Mouse (Mus musculus) thymus, postnatal 25 days (tissue): ENCODE data around the gene Cdk10.
A peak's percentile ranks its signal among the peaks of the same experiment; 100 is the strongest.
"Not testable (repeated sequence)": the region's sequence is repeated elsewhere in the genome, so short reads cannot be mapped to it uniquely, and the experiment has no call there.

ENCODE experiments used
- DNase-seq: peaks from one replicate; pipeline ENCODE4 v3.0.0; 2022

The Cdk10 gene

DNA sequence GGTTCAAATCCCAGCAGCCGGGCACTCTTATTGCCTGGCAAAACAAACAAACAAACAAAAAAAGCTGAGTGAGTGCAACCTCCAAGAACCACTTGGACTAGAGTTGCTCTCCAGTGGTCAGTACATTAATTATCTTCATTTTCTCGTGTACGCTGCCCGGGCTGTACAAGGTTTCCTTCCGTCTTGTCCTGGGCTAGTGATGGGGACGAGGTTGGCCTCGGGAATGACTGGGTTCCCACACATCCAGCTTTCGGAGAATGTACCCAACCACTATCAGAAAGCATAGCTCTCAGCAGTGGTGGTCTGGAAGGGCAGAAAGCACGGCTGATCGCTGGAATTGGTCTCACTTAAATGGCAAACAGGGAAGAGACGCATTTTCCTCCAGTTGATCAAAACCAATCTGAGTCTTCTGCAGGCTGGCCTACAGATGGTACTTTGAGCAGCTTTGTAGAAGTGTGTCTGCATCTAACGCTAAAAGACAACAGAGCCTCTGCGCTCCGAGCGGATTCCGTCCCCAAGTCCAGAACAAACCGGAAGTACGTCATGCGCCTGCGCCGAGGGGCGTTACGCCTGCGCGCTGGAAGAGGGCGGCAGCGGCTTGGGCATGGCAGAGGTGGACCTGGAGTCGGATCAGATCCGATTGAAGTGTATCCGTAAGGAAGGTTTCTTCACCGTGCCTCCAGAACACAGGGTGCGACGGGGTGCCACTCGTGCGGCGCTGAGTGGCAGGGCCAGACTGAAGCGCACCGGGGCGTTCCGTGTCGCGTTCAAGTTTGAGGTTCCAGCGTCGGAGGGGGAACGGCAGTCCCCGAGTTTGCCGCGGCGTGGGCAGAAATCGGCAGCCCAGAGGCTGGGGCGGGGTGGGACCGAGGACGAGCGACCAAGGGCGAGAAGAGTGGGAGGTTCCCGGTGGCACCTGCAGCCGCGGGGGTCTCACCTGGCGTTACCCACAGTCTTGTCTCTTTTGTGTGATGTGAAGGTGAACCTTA, at the start of gene Cdk10:
Gene Cdk10 (plus strand): TSS at position 565 of the 989 bp plus-strand sequence.
- peak; percentile 89 for DNase-seq

DNA sequence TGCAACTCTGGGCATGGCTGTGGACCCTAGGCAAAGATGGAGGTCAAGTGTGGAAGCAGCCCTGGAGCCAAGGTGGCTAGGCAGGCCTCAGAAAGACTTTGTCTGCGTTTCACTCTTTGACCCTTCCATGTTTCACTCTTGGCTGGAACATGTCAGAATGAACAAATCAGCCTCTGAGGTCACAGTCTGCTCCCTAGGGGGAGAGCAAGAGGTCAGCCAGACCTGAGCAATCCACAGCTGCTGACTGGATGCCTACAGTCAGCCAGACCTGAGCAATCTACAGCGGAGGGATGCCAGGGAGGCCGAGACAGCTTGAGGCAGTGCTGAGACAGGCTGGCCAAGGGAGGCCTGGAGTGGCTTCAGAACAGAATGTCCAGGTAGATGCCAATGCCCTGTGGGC, 43.3 kb upstream of the Cdk10 start:
- DNase-seq: no peak

DNA sequence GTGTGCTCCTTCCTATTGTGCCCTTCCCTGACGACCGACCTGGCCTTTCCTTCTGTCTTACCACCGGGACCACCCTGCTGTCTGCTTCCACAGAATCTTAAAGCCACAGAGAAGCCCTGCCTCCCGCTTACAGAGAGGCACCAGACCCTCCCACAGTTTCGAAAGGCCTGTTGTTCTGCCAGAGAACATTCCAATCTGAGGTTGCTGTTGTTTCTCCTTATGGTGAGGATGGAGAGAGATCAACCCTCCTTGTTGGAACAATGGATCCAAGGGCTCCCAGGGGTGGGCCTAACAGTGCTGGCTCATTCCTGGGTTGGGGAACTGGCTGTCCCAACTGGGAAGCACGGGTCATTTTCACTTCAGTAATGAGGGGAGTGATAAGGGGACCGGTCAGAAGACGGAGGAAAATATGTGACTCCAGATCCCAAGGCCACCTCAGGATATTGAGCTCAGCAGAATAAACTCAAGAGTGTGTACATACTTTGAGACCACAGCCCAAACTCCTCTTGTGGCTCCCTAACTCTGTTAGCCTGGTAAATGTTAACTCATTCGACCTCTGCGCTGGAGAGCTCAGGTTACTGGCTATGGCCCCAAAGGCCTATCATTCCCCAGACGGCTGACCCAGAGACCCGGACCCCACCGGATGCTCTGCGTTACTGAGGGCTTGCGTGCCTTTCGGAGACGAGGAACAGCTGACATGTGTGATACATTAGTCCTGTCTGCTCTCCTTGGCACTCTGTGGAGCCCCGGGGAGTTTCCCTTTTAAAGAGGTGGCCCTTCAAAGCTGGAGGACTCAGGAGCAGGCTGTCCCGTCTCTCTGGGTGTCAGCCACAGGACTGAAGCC, 38.9 kb upstream of the Cdk10 start, which contains the start of gene Dpep1:
Gene Dpep1 (plus strand): TSS at position 677 of the 844 bp plus-strand sequence.
- DNase-seq: no peak

DNA sequence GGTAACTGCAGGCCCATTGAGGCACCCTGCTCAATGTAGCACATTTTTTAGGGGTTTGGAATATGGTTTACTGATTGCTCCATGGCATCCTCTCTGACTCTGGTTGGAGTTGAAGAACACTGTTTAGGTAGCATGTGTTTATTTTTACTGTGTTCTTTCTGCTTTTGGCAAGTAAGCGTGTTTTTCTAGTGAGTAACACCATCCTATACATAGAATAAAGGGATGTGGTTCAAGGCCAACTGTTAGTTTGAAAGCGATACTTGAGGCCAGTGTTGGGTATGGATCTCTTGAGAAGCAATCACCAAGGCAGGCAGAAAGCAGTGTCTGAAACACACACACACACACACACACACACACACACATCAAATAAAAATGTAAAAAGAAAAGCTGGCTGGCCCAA, 36.6 kb upstream of the Cdk10 start:
- DNase-seq: no peak

DNA sequence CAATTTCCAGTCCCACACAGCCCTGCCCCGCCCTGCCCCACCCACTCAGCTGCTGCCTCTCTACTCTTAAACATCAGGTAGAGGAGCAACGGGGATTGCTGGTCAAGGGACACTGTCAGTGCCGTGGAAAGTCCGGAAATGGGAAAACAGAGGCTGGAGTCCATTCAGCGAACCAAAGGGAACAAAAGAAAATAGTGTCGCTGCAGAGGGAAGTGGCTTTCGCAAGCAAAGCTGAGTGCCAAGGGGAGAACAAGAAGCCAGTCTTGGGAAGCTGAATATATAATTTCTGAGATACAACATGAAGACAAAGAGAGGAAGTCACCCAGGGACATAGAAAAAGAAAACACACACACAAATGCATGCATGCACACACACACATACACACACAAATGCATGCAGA, 35.8 kb upstream of the Cdk10 start:
- no peak for DNase-seq

DNA sequence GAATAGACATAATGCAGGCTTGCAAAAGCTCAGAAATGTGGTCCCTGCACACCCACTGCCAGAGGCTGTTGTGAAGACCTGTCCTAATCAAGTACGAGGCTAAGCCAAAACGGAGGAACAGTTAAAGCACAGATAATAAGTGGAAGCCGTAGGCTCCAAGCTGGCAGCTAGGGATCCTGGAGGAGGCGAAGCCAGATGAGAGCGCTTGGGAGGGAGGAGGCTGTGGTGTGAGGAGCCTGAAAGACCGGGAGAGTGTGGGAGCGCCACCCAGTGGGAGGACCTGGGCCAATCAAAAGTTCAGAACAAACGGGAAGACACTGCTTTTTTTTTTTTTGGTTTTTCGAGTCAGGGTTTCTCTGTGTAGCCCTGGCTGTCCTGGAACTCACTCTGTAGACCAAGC, 34.0 kb upstream of the Cdk10 start:
- DNase-seq: peak; percentile 49

DNA sequence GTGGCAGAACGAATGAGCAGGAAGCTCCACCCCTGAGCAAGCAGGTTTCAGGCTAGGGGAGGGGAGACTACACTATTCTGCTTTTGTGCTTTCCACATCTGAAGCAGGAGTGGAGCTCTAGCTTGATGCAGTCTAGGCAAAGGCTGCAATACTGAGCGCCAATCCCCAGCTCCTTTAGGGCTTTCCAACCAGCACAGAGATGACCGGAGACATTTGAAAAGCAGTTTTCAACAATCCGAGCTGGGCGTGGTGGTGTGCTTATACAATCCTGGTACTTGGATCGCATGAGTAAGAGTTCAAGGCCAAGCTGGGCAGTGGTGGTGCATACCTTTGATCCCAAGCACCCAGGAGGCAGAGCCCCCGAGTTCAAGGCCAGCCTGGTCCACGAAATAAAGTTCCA, 32.7 kb upstream of the Cdk10 start:
- DNase-seq: no peak

DNA sequence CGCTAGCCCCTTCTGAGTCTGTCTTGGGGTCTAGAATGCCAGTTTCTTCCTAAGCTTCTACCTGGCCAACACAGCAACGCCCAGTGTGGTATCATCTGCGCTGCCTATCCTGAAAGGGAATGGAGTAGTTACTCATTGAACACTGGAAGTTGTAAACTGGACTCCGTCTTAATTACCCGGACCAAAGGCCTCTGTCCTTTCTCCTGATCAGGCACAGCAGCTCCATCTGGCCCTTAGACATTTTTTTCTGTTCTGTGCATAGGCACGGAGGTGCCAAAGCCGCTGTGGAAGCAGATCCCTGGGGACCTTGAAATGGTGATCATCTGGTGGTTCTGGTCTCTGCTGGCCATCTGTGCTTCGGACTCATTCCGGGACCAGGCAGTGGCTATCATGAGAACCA, 30.9 kb upstream of the Cdk10 start:
- DNase-seq: no peak

DNA sequence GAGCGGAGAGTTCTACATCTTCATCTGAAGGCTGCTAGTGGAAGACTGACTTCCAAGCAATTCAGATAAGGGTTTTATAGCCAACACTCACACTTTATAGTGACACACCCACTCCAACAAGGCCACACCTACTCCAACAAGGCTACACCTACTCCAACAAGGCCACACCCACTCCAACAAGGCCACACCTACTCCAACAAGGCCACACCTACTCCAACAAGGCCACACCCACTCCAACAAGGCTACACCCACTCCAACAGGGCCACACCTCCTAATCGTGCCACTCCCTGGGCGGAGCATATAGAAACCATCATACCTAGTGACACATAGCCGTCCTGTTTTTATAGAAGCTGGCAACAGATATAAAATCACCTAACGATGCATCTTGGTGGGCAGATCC, 27.6 kb upstream of the Cdk10 start:
- DNase-seq: not testable (repeated sequence)

DNA sequence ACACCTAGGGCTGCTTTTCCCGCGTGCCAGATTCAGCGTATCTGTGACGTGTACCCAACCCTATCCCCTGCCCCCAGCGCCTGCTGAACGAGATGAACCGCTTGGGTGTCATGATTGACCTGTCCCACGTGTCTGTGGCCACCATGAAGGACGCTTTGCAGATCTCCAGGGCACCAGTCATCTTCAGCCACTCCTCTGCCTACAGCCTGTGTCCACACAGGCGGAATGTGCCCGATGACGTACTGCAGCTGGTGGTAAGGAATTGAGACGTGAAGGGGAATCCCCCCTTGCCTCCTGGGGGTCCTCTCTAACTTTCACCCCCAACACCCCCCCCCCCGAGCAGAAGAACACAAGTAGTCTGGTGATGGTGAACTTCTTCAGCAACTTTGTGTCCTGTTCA, 24.8 kb upstream of the Cdk10 start:
- no peak for DNase-seq

DNA sequence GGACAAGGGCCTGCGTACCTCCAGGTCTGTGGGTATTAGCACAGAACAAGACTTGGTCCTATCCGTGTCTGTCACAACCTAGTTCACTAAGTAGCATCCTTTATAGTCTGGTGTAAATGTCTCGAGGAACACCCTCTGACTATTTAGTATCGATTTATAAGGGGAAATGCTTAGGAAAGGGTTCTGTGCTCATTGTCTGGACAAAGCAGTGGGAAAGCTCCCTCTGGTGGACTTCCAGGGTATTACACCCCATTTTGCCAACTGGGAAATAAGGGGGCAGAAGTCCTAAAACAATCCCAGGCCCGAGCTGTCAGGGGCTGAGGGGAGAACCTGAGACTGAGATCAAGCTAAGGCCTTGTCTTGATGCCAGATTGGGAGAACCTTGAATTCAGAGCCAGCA, 22.4 kb upstream of the Cdk10 start:
- peak; percentile 66 for DNase-seq

DNA sequence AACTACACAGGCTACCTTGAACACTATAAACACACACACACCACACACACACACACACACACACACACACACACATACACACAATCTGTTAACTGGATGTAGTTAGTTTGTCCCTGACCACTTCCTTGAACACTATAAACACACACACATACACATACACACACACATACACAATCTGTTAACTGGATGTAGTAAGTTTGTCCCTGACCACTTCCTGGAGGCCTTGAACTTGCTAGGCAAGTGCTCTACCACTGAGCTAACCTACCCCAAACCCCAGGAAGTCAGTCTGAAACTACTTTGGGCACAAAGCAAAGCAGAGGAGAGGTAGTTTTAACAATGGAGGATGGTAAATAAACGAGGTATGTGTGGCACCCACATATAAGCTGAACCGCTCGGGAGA, 21.1 kb upstream of the Cdk10 start:
- no peak for DNase-seq

DNA sequence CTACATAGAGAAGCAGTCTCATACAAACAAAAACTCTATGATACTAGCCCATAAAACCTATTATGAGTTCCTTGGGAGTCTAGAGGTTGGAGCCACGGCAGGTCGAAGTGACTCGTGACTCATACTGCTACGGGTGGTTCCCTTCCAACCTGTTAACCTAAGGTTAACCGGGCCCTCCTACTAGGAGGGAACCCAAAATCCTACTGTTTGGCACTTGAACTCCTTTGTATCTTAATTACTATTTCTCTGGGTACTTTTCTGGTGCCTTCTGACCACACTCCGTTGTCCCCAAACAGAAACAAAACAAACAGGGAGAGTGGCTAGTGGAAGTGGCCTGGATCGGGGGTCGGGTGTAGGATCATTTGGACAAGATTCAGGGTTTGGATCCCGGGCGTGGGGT, 12.8 kb upstream of the Cdk10 start:
- no peak for DNase-seq

DNA sequence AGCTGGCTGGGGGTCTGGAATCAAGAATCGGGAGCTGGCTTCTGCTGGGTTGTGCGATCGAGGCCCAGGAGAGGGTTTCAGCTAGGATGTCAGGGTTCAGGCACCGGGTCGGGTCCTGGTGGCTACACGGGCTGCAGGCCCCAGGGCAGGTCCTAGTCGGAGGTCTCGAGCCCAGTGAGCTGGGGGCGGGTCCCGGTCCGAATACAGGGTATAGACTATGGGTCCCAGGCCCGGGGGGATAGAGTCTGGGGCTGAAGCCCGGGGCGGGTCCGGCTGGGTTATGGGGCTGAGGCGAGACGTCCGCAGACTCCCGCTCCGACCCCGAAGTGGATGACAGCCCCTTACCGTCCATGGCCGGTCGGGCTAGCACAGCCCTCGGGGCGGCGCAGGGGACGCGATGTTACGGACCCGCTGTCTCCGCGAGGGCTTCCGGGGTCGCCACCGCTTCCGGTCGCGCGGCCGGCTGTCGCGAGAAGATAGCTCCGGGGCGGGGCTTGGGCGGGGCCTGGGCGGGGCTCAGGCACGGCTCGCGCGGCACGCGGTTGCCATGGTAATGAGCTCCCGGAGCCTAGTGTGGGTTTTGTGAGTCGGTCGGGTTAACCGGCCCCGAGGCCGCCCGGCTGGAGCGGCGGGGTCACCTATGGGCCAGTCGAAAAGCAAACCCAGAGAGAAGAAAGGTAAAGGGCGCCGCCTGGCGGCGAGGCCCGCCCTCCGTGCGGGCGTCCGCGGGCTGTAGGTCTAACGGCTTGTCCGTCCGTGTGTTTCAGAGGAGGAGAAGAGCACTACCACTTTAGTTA, 12.1 kb upstream of the Cdk10 start, which contains the start of the genes Chmp1a and Spata33:
Gene Chmp1a (minus strand): TSS at position 443 of the 797 bp plus-strand sequence.
Gene Spata33 (plus strand): TSS at position 512 of the 797 bp plus-strand sequence.
- peak; percentile 86 for DNase-seq

DNA sequence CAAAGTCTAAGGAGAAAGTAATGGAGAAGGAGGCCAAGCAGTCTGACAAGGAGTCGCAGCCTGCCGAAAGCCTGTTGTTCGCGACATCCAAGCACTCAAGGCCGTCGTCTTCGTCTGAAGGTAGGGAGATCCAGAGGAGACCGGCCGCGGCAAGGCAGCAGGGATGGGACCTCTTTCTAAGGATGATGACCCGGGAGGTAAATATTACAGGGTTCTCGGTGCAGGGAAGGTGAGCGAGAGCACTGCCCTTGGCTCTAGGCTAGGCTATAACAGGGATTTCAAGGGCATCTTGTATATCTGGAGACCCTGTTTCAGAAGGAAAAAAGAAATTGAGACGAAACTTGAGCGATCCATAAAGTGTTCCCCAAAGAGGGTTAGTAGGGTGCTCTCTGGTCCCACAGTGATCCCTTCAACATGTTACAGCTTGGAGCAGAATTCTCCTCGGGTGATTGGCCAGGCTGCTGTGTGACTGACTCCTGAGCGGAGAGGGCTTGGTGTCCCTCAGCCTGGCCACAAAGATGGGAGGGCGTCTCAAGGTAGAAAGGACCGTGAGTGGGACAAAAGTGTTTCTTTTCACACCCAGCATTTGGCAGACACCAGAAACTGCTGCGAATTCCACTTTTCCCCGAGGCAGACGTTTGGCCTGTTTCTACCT, 11.4 kb upstream of the Cdk10 start:
- no peak for DNase-seq

DNA sequence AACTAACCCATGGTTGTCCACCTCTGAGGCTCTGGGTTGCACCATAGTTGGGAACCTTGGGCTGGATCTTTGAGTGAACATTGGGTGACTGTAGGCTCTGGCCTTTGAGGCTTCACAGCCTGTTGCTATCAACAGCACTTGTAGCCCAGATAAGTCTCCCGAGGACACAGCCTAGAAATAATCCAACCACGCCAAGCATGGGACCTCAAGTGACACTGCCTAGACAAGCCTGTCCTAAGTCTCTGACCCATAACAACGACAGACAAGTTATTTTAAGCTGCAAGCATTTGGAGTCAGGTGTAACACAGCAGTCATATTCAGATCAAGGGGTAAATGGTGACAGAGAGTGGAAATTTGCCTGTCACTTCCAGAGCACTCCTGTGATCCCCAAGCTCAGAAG, 9.2 kb upstream of the Cdk10 start:
- DNase-seq: no peak

DNA sequence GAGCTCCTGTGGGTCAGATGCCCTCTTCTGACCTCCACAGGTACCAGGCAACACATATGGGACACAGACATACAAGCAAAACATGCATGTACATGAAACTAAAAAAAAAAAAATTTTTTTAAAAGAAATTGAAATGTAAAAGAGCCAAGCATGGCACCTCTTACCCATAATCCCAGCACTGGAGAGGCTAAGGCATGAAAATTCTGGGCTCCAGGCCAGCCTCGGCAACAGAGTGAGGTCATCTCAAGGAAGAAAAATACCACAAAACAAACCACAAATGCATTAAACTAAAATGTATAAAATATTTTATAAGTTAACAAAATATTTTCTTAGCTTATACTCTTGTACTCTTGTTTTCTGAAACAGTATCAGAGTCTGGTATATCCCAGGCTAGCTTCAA, 3.7 kb upstream of the Cdk10 start:
- no peak for DNase-seq

DNA sequence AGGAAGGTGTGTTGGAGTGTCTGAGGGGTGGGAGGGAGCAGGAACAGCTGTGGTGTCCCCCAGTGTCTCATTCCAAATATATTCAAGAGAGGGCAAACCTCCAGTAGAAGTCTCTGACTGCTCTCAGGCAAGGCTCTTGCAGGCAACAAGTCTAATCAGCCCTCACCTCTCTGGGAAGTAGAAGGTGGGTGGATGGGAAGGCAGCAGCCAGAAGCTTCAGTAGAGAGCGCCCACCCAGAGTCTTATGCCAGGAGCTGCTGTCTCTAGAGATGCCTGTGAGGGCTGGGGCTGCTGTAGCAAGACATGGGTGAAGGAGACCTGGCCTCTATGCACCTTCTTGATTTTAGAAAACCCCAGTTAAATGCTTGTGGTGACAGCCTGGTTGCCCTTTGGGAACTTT, 3.8 kb downstream of the Cdk10 start:
- no peak for DNase-seq

DNA sequence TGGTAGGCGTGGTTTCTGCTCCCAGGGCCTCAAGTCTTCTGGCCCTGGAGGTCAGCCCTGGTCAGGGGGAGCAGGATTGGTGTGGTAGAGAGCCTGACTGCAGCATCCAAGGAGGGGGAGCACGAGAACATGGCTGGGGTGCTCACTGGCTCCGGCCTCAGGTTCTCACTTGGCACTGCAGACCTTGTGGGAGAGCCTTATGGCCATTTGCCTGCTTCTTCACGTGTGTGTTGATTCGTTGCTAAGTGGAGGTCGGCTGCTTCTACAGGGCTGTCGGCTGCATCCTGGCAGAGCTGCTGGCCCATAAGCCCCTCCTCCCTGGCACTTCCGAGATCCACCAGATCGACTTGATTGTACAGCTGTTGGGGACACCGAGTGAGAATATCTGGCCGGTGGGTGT, 5.7 kb downstream of the Cdk10 start:
- not testable (repeated sequence) for DNase-seq

DNA sequence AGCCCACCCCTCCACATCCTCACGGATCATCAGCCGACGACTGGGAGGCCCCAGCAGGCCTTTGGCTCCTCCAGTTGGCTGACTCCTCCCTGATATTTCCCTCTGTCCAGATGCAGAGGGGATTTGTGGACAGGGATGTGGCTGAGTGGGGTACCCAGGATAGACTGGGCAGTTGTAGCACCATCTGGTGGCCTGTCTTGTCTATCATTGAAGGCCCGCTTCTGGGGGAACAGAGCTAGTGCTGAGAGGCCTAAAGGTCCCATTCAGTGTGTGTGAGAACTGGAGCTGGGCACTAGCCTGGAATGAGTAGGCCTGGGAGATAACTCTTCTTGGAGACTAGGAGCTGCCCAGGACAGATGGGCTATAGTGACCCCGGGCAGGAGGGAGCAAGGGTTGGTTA, 7.1 kb downstream of the Cdk10 start:
- no peak for DNase-seq

DNA sequence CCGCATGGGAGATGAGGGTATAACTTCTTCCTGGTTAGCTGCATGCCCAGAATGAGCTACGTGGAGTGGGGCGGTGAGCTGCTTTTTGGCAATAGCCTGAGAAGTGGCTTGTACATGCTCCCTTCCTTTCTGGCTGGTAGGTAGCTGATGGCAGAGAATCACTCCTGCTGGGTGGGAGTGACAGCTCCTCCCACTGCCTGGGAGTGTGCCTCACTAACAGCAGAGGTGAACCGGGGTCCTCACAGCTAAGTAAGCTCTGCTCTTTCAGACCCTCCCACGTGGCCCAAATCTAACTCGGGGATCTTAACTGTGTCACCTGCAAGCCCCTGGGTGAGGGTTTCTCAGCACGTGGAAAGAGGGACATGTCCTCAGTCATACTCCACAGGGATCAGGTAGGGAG, 7.9 kb downstream of the Cdk10 start:
- DNase-seq: no peak

DNA sequence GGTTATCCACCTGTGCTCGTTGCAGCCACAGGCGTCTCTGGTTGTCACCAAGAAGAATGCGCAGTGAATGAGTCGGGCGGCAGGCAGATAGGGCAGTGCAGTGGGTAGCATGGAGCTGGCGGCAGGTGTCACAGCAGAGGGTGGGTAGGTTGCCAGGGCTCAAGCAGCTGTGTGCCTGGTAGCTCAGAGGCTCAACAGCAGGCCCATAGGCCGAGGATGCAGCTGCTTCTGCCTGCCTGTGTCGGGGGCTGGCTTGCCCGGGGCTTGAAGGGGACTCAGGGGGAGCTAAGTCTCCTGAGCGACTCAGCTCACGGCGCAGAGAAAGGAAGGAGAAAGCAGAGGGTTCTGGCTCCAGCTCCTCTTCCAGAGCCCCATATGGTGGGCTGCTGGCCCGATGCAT, 8.7 kb downstream of the Cdk10 start:
- no peak for DNase-seq
